Mouse (Mus musculus) kidney, embryonic 15.5 days (tissue): ENCODE results near the gene Gm4707. TPM values are rescaled to one million over a fixed set of nuclear protein-coding genes. Genes with fewer than 3 reads are reported as not detected.

Source experiments
- ATAC-seq: fragments of 200-750 bp; cut with Nextera tagmentation; replicated peaks from 2 replicates; pipeline ENCODE4 v1.8.0; 2017; ENCODE audit warnings: moderate TSS enrichment; ENCODE audit not compliant: low FRiP score
- H3K27ac ChIP-seq: fragments of 300-500 bp; sonication (generic); 2 replicates; pipeline ENCODE4 v1.5.1; 2015; ENCODE audit warnings: mild to moderate bottlenecking, inconsistent platforms
- H3K27me3 ChIP-seq: fragments of 300-500 bp; sonication (generic); 2 replicates; pipeline ENCODE4 v1.6.1; 2015; ENCODE audit warnings: inconsistent platforms
- H3K36me3 ChIP-seq: fragments of 300-500 bp; sonication (generic); 2 replicates; pipeline ENCODE4 v1.6.1; 2015; ENCODE audit warnings: inconsistent platforms
- H3K4me1 ChIP-seq: fragments of 300-500 bp; sonication (generic); 2 replicates; pipeline ENCODE4 v1.6.1; 2015; ENCODE audit warnings: inconsistent platforms
- H3K4me2 ChIP-seq: fragments of 300-500 bp; sonication (generic); 2 replicates; pipeline ENCODE4 v1.6.1; 2015; ENCODE audit warnings: moderate library complexity, mild to moderate bottlenecking, inconsistent platforms
- H3K4me3 ChIP-seq: fragments of 300-500 bp; sonication (generic); replicated peaks from 2 replicates; pipeline ENCODE4 v1.5.1; 2015; ENCODE audit warnings: mild to moderate bottlenecking, inconsistent platforms
- H3K9ac ChIP-seq: fragments of 300-500 bp; sonication (generic); 2 replicates; pipeline ENCODE4 v1.6.1; 2015; ENCODE audit warnings: mild to moderate bottlenecking, inconsistent platforms
- H3K9me3 ChIP-seq: fragments of 300-500 bp; sonication (generic); replicated peaks from 2 replicates; pipeline ENCODE4 v1.6.1; 2016; ENCODE audit warnings: inconsistent platforms
- WGBS: fragments of 180-500 bp; shearing (Covaris S2); methylation state at CpG from one replicate; pipeline ENCODE4 v1.1.7; 2015; ENCODE audit warnings: mixed read lengths; 5-methylcytosine and 5-hydroxymethylcytosine counted together
- polyA plus RNA-seq: library from polyadenylated mRNA; unstranded; fragments of >200 nt; fragmentation: Nextera tagmentation; extraction: Ambion mirVana; gene quantifications from 2 replicates; pipeline ENCODE4 v1.2.1, GENCODE M21; 2015

The Gm4707 gene
- polyA plus RNA-seq: 3.7 and 5.5 TPM in 2 replicates

GRCm38 (mm10) chr17:71459818-71460217, at the start of gene Gm4707:
Gene Gm4707, minus strand, starts transcription at chr17:71459918.
- no peak for ATAC-seq
- Histone ChIP-seq H3K4me2 (no peak within 1 kb of the TSS), H3K9me3 (no peaks in the 10 kb centered on the region), H3K36me3 (peaks cover 71% of the 10 kb centered on the region), H3K4me1 (no peaks in the 10 kb centered on the region), H3K9ac (no peak within 1 kb of the TSS), H3K27ac (no peak within 1 kb of the TSS), H3K27me3 (no peaks in the 10 kb centered on the region), H3K4me3 (no peak within 1 kb of the TSS)
- WGBS: 95% methylated on average over 2 of the region's 2 CpGs

- ATAC-seq: no peak
- WGBS: 89% methylated on average over 8 of the region's 8 CpGs
- Histone ChIP-seq H3K9me3 (no peaks in the 10 kb centered on the region), H3K4me2 (no peak overlapping the region), H3K36me3 (peaks cover 84% of the 10 kb centered on the region), H3K27me3 (no peaks in the 10 kb centered on the region), H3K4me3 (no peak overlapping the region), H3K27ac (no peak overlapping the region), H3K9ac (no peak overlapping the region), H3K4me1 (no peaks in the 10 kb centered on the region)
Measured at GRCm38 (mm10) chr17:71506832-71507231, 47.1 kb upstream of the Gm4707 start.

GRCm38 (mm10) chr17:71495784-71496183, 36.1 kb upstream of the Gm4707 start:
- 85% methylated on average over 4 of the region's 4 CpGs for WGBS
- Histone ChIP-seq H3K27ac (no peak overlapping the region), H3K4me3 (no peak overlapping the region), H3K9ac (no peak overlapping the region), H3K9me3 (no peaks in the 10 kb centered on the region), H3K4me2 (no peak overlapping the region), H3K36me3 (peaks cover 63% of the 10 kb centered on the region), H3K27me3 (no peaks in the 10 kb centered on the region), H3K4me1 (peaks cover 6% of the 10 kb centered on the region; the same call in 1 of the 2 replicates)
- ATAC-seq: no peak

- 25% methylated on average over 4 of the region's 4 CpGs for WGBS
- ATAC-seq: no peak
- Histone ChIP-seq H3K27me3 (no peaks in the 10 kb centered on the region), H3K27ac (peak overlapping the region; percentile 68), H3K9ac (no peak overlapping the region), H3K9me3 (no peaks in the 10 kb centered on the region), H3K36me3 (peaks cover 20% of the 10 kb centered on the region), H3K4me2 (no peak overlapping the region), H3K4me1 (peaks cover 20% of the 10 kb centered on the region), H3K4me3 (no peak overlapping the region)
Measured at GRCm38 (mm10) chr17:71491332-71491686, 31.6 kb upstream of the Gm4707 start.

GRCm38 (mm10) chr17:71490666-71491331, 31.1 kb upstream of the Gm4707 start:
- H3K36me3 ChIP-seq: peaks cover 14% of the 10 kb centered on the region
- H3K4me1 ChIP-seq: peaks cover 25% of the 10 kb centered on the region
- H3K9me3 ChIP-seq: no peaks in the 10 kb centered on the region
- no peak overlapping the region for H3K4me3 ChIP-seq
- H3K27ac ChIP-seq: peak overlapping the region; percentile 68
- ATAC-seq: no peak
- 65% methylated on average over 9 of the region's 9 CpGs for WGBS
- no peak overlapping the region for H3K9ac ChIP-seq
- no peak overlapping the region for H3K4me2 ChIP-seq
- H3K27me3 ChIP-seq: no peaks in the 10 kb centered on the region

- Histone ChIP-seq H3K4me3 (no peak overlapping the region), H3K27me3 (no peaks in the 10 kb centered on the region), H3K36me3 (peaks cover 5% of the 10 kb centered on the region), H3K4me2 (no peak overlapping the region), H3K9ac (no peak overlapping the region), H3K9me3 (no peaks in the 10 kb centered on the region), H3K27ac (no peak overlapping the region), H3K4me1 (peaks cover 34% of the 10 kb centered on the region)
- ATAC-seq: no peak
- 88% methylated on average over 9 of the region's 9 CpGs for WGBS
Measured at GRCm38 (mm10) chr17:71489703-71490461, 30.2 kb upstream of the Gm4707 start.

- Histone ChIP-seq H3K27ac (peak overlapping the region; percentile 91), H3K4me3 (peak overlapping the region; percentile 10; the same call in 1 of the 2 replicates), H3K4me1 (peaks cover 37% of the 10 kb centered on the region), H3K4me2 (peak overlapping the region; percentile 49), H3K36me3 (no peaks in the 10 kb centered on the region), H3K27me3 (no peaks in the 10 kb centered on the region), H3K9ac (peak overlapping the region; percentile 24; the same call in 1 of the 2 replicates), H3K9me3 (no peaks in the 10 kb centered on the region)
- 2% methylated on average over 8 of the region's 8 CpGs for WGBS
- peak; percentile 66; the same call in 1 of the 2 replicates for ATAC-seq
Measured at GRCm38 (mm10) chr17:71486231-71486851, 26.6 kb upstream of the Gm4707 start.

- peak overlapping the region; percentile 91 for H3K27ac ChIP-seq
- peak overlapping the region; percentile 24; the same call in 1 of the 2 replicates for H3K9ac ChIP-seq
- H3K27me3 ChIP-seq: no peaks in the 10 kb centered on the region
- ATAC-seq: peak; percentile 33; the same call in 1 of the 2 replicates
- peak overlapping the region; percentile 49 for H3K4me2 ChIP-seq
- H3K9me3 ChIP-seq: no peaks in the 10 kb centered on the region
- H3K4me3 ChIP-seq: peak overlapping the region; percentile 10; the same call in 1 of the 2 replicates
- peaks cover 32% of the 10 kb centered on the region for H3K4me1 ChIP-seq
- 21% methylated on average over 12 of the region's 12 CpGs for WGBS
- H3K36me3 ChIP-seq: no peaks in the 10 kb centered on the region
Measured at GRCm38 (mm10) chr17:71485791-71486230, 26.1 kb upstream of the Gm4707 start.

- no peak overlapping the region for H3K9ac ChIP-seq
- peaks cover 28% of the 10 kb centered on the region for H3K4me1 ChIP-seq
- no peaks in the 10 kb centered on the region for H3K36me3 ChIP-seq
- WGBS: 91% methylated on average over 5 of the region's 5 CpGs
- H3K4me3 ChIP-seq: no peak overlapping the region
- no peaks in the 10 kb centered on the region for H3K9me3 ChIP-seq
- H3K4me2 ChIP-seq: no peak overlapping the region
- H3K27ac ChIP-seq: peak overlapping the region; percentile 91; the same call in 1 of the 2 replicates
- H3K27me3 ChIP-seq: no peaks in the 10 kb centered on the region
- no peak for ATAC-seq
Measured at GRCm38 (mm10) chr17:71484711-71485110, 25.0 kb upstream of the Gm4707 start.

- 63% methylated on average over 7 of the region's 7 CpGs for WGBS
- Histone ChIP-seq H3K9me3 (no peaks in the 10 kb centered on the region), H3K27ac (peak overlapping the region; percentile 66), H3K36me3 (no peaks in the 10 kb centered on the region), H3K4me3 (no peak overlapping the region), H3K4me2 (no peak overlapping the region), H3K4me1 (peaks cover 28% of the 10 kb centered on the region), H3K27me3 (no peaks in the 10 kb centered on the region), H3K9ac (no peak overlapping the region)
- ATAC-seq: peak; percentile 49
Measured at GRCm38 (mm10) chr17:71483418-71484060, 23.8 kb upstream of the Gm4707 start.

- 57% methylated on average over 5 of the region's 5 CpGs for WGBS
- no peaks in the 10 kb centered on the region for H3K9me3 ChIP-seq
Measured at GRCm38 (mm10) chr17:71479381-71479901, 19.7 kb upstream of the Gm4707 start.

More at GRCm38 (mm10) chr17:71479381-71479901, 19.7 kb upstream of the Gm4707 start:
- Histone ChIP-seq H3K9ac (no peak overlapping the region), H3K4me1 (peaks cover 13% of the 10 kb centered on the region; the same call in 1 of the 2 replicates), H3K4me3 (no peak overlapping the region), H3K36me3 (no peaks in the 10 kb centered on the region), H3K27me3 (no peaks in the 10 kb centered on the region), H3K4me2 (no peak overlapping the region), H3K27ac (no peak overlapping the region)
- no peak for ATAC-seq
